Mouse (Mus musculus) embryonic fibroblast, embryonic 13.5 days (primary cell): ENCODE measurements at regions not wholly inside any gene's neighbourhood (a gene's known extent, or its start where the extent isn't known, plus 50 kb on each side); places are given as distances from the start of the nearest gene placed in this dataset.

ENCODE experiments used
- CTCF ChIP-seq: IDR thresholded peaks from 2 replicates; pipeline ENCODE4 v1.5.1; 2011; ENCODE audit warnings: mild to moderate bottlenecking, control low read depth, low read length, moderate library complexity, borderline replicate concordance; ENCODE audit not compliant: insufficient read depth
- POLR2A ChIP-seq: IDR thresholded peaks from 2 replicates; pipeline ENCODE4 v1.6.1; 2011; ENCODE audit warnings: low read depth, mild to moderate bottlenecking, control low read depth, low read length, moderate library complexity

DNA sequence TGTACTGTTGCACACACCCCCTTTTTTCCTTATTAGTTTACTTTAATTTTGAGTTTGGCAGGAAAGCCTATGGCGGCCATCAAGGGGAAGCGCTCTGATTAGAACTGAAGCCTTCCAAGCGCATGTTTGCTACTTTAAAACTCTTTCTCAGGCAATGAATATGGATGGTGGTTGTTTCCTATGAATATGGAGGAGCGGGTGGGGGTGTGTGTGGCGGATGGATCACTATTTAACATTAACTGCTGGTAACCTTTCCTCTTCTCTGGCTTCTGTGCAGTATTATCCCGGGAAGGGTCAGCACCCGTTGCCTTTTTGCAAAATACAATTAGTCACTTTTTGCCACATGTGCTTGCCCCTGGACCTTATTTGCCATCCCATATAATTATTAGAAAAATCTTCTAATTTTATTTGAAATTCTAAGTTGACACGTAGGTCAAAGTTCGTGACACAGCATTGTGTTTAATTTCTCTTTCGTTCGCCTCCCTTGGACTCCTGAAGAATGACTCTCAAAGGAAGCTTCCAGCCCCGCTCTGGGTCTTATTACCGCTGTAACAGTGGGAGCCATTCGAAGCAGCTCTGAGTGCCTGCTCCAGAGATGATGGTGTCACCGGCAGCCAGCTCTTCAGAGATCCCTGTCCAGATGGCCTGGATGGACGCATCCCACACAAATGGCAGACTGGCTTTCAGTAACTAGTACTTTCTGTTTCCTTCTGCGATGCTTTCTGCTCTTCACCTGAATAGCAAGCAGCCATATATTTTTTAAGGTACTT is 302.0 kb downstream of the Vrk1 start:
- TF ChIP-seq CTCF (no peak), POLR2A (no peak)
